14 mouse cellular contexts compared by ENCODE assay signal in genomic region chr6:64650765-64651164, GRCm38 (mm10).
DNase-seq lines count a peak whose midpoint lies in the region; ATAC-seq and TF ChIP-seq lines count a peak whose summit lies in the region.
"Had no signal": no experiment of that assay in that cellular context is flagged by ENCODE, and none has a peak within 500 bp of the region (broad histone marks: within the 10 kb centered on the region; RNA-seq: fewer than 3 reads in every experiment).

No protein-coding gene starts in this region.

- no peak overlapping the region for H3K9ac ChIP-seq in kidney, embryonic 14.5 days (ENCODE audit: low read depth, low read length)
- no peak overlapping the region for H3K9ac ChIP-seq in embryonic facial prominence, embryonic 14.5 days (ENCODE audit: low read depth, low read length)
- H3K9ac ChIP-seq in hindbrain, postnatal 0 days (replicated peaks; ENCODE audit: low read length) = 0 out of 2 replicates have a peak overlapping the region, but pooled peaks have one; percentile 35
- H3K9ac ChIP-seq in midbrain, embryonic 14.5 days (replicated peaks; ENCODE audit: low read length) = no peak overlapping the region
- H3K9ac ChIP-seq: embryonic facial prominence, embryonic 13.5 days; heart, embryonic 12.5 days; lung, embryonic 15.5 days had no signal

- H3K4me3 ChIP-seq in kidney, embryonic 14.5 days (ENCODE audit: low read length) = no peak overlapping the region
- no peak overlapping the region for H3K4me3 ChIP-seq in embryonic facial prominence, embryonic 14.5 days (ENCODE audit: low read depth, low read length)
- H3K4me3 ChIP-seq in hindbrain, postnatal 0 days (ENCODE audit: low read length) = no peak overlapping the region
- no peak overlapping the region for H3K4me3 ChIP-seq in midbrain, embryonic 14.5 days (replicated peaks; ENCODE audit: low read depth, low read length)
- H3K4me3 ChIP-seq: embryonic facial prominence, embryonic 13.5 days; heart, embryonic 12.5 days; left cerebral cortex, adult 2 months; lung, embryonic 15.5 days had no signal

- 10% methylated on average over 7 of the region's 7 CpGs for WGBS in kidney, embryonic 14.5 days
- 14% methylated on average over 7 of the region's 7 CpGs for WGBS in embryonic facial prominence, embryonic 14.5 days
- WGBS in hindbrain, postnatal 0 days = 20% methylated on average over 7 of the region's 7 CpGs
- WGBS in midbrain, embryonic 14.5 days = 5% methylated on average over 7 of the region's 7 CpGs

- no peaks in the 10 kb centered on the region for H3K36me3 ChIP-seq in kidney, embryonic 14.5 days (ENCODE audit: control insufficient read depth, insufficient read depth, low read length)
- no peaks in the 10 kb centered on the region for H3K36me3 ChIP-seq in embryonic facial prominence, embryonic 14.5 days (ENCODE audit: control insufficient read depth, insufficient read depth, low read length)
- H3K36me3 ChIP-seq in hindbrain, postnatal 0 days (ENCODE audit: insufficient read depth, low read length) = no peaks in the 10 kb centered on the region
- no peaks in the 10 kb centered on the region for H3K36me3 ChIP-seq in midbrain, embryonic 14.5 days (ENCODE audit: control insufficient read depth, insufficient read depth, low read length)
- H3K36me3 ChIP-seq: embryonic facial prominence, embryonic 13.5 days; heart, embryonic 12.5 days; lung, embryonic 15.5 days had no signal

- ATAC-seq in kidney, embryonic 14.5 days (ENCODE audit: low FRiP score, low TSS enrichment) = peak; percentile 57; the same call in 1 of the 2 replicates
- ATAC-seq in embryonic facial prominence, embryonic 14.5 days (ENCODE audit: low read depth) = no peak
- ATAC-seq in hindbrain, postnatal 0 days = peak; percentile 31; the same call in 1 of the 2 replicates
- ATAC-seq in midbrain, embryonic 14.5 days (ENCODE audit: low FRiP score, low TSS enrichment) = no peak

- no peak for DNase-seq in kidney, adult 11 months
- peak; percentile 79 for DNase-seq in embryonic facial prominence, embryonic 14.5 days (ENCODE audit: low spot score)
- DNase-seq in hindbrain, postnatal 0 days (ENCODE audit: low spot score) = no peak
- peak; percentile 27 for DNase-seq in midbrain, embryonic 14.5 days
- no peak for DNase-seq in testis, postnatal 10 days (ENCODE audit: low spot score)
- DNase-seq in cerebellum, adult 9-10 months = no peak
- DNase-seq: cerebellum, adult 8-10 months; right cerebral cortex, postnatal 4 days had no signal

- no peak overlapping the region for H3K4me2 ChIP-seq in kidney, embryonic 14.5 days (replicated peaks; ENCODE audit: low read depth, low read length)
- H3K4me2 ChIP-seq in embryonic facial prominence, embryonic 14.5 days (ENCODE audit: low read depth, low read length) = no peak overlapping the region
- 0 out of 2 replicates have a peak overlapping the region, but pooled peaks have one; percentile 2 for H3K4me2 ChIP-seq in hindbrain, postnatal 0 days (ENCODE audit: low read depth, low read length)
- peak overlapping the region; percentile 26 for H3K4me2 ChIP-seq in midbrain, embryonic 14.5 days (ENCODE audit: low read length)
- H3K4me2 ChIP-seq: embryonic facial prominence, embryonic 13.5 days; heart, embryonic 12.5 days; liver, embryonic 11.5 days; lung, embryonic 15.5 days had no signal

- no peaks in the 10 kb centered on the region for H3K9me3 ChIP-seq in kidney, embryonic 14.5 days (ENCODE audit: control insufficient read depth, low read length)
- no peaks in the 10 kb centered on the region for H3K9me3 ChIP-seq in embryonic facial prominence, embryonic 14.5 days (ENCODE audit: control insufficient read depth, low read length)
- no peaks in the 10 kb centered on the region for H3K9me3 ChIP-seq in hindbrain, postnatal 0 days (ENCODE audit: low read length)
- H3K9me3 ChIP-seq in midbrain, embryonic 14.5 days (ENCODE audit: control insufficient read depth, low read length) = no peaks in the 10 kb centered on the region
- H3K9me3 ChIP-seq: embryonic facial prominence, embryonic 13.5 days; heart, embryonic 12.5 days; lung, embryonic 15.5 days had no signal

- H3K27ac ChIP-seq in kidney, embryonic 14.5 days (ENCODE audit: low read depth, low read length) = no peak overlapping the region
- H3K27ac ChIP-seq in embryonic facial prominence, embryonic 14.5 days (replicated peaks; ENCODE audit: low read depth, low read length) = no peak overlapping the region
- no peak overlapping the region for H3K27ac ChIP-seq in hindbrain, postnatal 0 days
- no peak overlapping the region for H3K27ac ChIP-seq in midbrain, embryonic 14.5 days (replicated peaks; ENCODE audit: low read depth, low read length)
- H3K27ac ChIP-seq: embryonic facial prominence, embryonic 13.5 days; left cerebral cortex, adult 2 months; lung, embryonic 15.5 days had no signal

- H3K27me3 ChIP-seq in kidney, embryonic 14.5 days (ENCODE audit: control insufficient read depth, insufficient read depth, low read length) = no peaks in the 10 kb centered on the region
- no peaks in the 10 kb centered on the region for H3K27me3 ChIP-seq in embryonic facial prominence, embryonic 14.5 days (replicated peaks; ENCODE audit: control insufficient read depth, insufficient read depth, low read length)
- H3K27me3 ChIP-seq in hindbrain, postnatal 0 days (ENCODE audit: insufficient read depth, low read length) = no peaks in the 10 kb centered on the region
- H3K27me3 ChIP-seq in midbrain, embryonic 14.5 days (ENCODE audit: control insufficient read depth, insufficient read depth, low read length) = no peaks in the 10 kb centered on the region
- H3K27me3 ChIP-seq: heart, embryonic 12.5 days; lung, embryonic 15.5 days had no signal

- no peak for TF ChIP-seq CTCF in hindbrain, postnatal 0 days (IDR thresholded peaks at IDR 0.05; ENCODE audit: low read depth)

- H3K4me1 ChIP-seq in kidney, embryonic 14.5 days (ENCODE audit: control insufficient read depth, insufficient read depth, low read length) = no peaks in the 10 kb centered on the region
- no peaks in the 10 kb centered on the region; the same call in 1 of the 2 replicates for H3K4me1 ChIP-seq in embryonic facial prominence, embryonic 14.5 days (ENCODE audit: control insufficient read depth, insufficient read depth, low read length)
- no peaks in the 10 kb centered on the region for H3K4me1 ChIP-seq in hindbrain, postnatal 0 days (ENCODE audit: insufficient read depth, low read length)
- peaks cover 12% of the 10 kb centered on the region for H3K4me1 ChIP-seq in midbrain, embryonic 14.5 days (ENCODE audit: control insufficient read depth, insufficient read depth, low read length)
- H3K4me1 ChIP-seq: embryonic facial prominence, embryonic 13.5 days; heart, embryonic 12.5 days; lung, embryonic 15.5 days had no signal

Comparison
In these comparisons a context has a peak if more than half of its experiments do, and no peak if none do; other contexts are left out.
1. ATAC-seq: peak in kidney, embryonic 14.5 days (single experiment) and hindbrain, postnatal 0 days (single experiment); none in embryonic facial prominence, embryonic 14.5 days (single experiment) and midbrain, embryonic 14.5 days (single experiment).
2. H3K4me2 ChIP-seq: peak in hindbrain, postnatal 0 days (single experiment) and midbrain, embryonic 14.5 days (single experiment); none in kidney, embryonic 14.5 days (single experiment) and embryonic facial prominence, embryonic 14.5 days (single experiment).
3. DNase-seq: peak in embryonic facial prominence, embryonic 14.5 days (single experiment) and midbrain, embryonic 14.5 days (single experiment); none in kidney, adult 11 months (single experiment), hindbrain, postnatal 0 days (single experiment), testis, postnatal 10 days (single experiment) and cerebellum, adult 9-10 months (single experiment).